Mouse (Mus musculus): Measurements from ENCODE around the gene Gm5741. TPM values are rescaled to one million over a fixed set of nuclear protein-coding genes. Genes with fewer than 3 reads are reported as not detected.

The Gm5741 gene
- total and polyA plus RNA-seq, 2 experiments from 2014 or later, result 2.2 TPM; not detected in 1

DNA sequence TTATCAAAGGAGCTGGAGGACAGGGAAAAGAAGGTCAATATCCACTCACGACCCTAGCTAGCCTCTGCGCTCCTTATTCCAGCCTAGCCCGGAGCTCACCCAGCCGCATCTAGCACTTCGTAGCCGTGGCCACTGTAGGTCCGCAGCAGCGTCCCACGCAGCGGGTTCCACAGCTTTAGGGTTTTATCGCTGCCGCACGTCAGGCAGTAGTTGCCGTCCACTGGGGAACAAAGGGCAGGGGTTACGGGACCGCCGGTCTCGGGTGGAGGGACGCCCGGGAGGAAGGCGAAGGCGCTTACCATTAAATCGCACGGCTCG is 12.4 kb upstream of the Gm5741 start:
- Histone ChIP-seq H3K27me3 (ENCODE audit: insufficient read depth, low read length) (no peaks in the 10 kb centered on the region), H3K4me1 (ENCODE audit: insufficient read depth, low read length) (0 out of 2 replicates have a peak, but pooled peaks cover 5% of the 10 kb centered on the region), H3K9me3 (ENCODE audit: low read length) (no peaks in the 10 kb centered on the region), H3K9ac (replicated peaks; ENCODE audit: low read length, poor library complexity, severe bottlenecking) (peak overlapping the region; percentile 82), H3K36me3 (ENCODE audit: insufficient read depth, low read length) (peaks cover 20% of the 10 kb centered on the region), H3K4me2 (ENCODE audit: low read depth, low read length, poor library complexity, severe bottlenecking) (peak overlapping the region; percentile 94), H3K27ac (ENCODE audit: low read depth, low read length) (peak overlapping the region; percentile 72), H3K4me3 (ENCODE audit: low read depth, low read length) (peak overlapping the region; percentile 82)
- DNase-seq (ENCODE audit: low spot score) (no peak), ATAC-seq (ENCODE audit: low FRiP score) (no peak)
- no peak for TF ChIP-seq CTCF (IDR thresholded peaks at IDR 0.05)
- under 1% methylated on average over 24 of the region's 25 CpGs for WGBS

DNA sequence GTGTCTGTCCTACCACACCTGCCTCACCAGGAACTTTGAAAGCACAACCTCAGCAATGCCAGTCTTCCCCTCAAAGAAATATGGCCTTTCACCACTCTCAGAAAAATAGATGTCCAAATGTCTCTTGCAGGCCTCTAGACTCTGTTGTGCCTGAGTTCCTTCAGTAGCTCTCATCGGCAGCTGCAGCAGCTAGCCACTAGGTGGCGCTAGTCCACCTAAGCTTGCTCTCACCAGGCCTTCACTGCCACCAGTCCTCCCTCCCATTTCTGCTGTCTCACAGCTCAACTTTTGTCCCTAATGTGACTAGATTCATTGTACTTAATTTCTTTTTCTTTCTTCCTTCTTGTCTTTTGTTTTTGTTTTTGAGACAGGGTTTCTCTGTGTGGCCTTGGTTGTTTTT is 9.2 kb upstream of the Gm5741 start:
- WGBS, result 3% methylated on average over 2 of the region's 2 CpGs
- Histone ChIP-seq H3K4me3 (ENCODE audit: low read depth, low read length) (no peak overlapping the region), H3K9me3 (ENCODE audit: low read length) (no peaks in the 10 kb centered on the region), H3K27ac (ENCODE audit: low read depth, low read length) (no peak overlapping the region), H3K36me3 (ENCODE audit: insufficient read depth, low read length) (peaks cover 34% of the 10 kb centered on the region), H3K9ac (replicated peaks; ENCODE audit: low read length, poor library complexity, severe bottlenecking) (no peak overlapping the region), H3K4me2 (ENCODE audit: low read depth, low read length, poor library complexity, severe bottlenecking) (no peak overlapping the region), H3K4me1 (ENCODE audit: insufficient read depth, low read length) (0 out of 2 replicates have a peak, but pooled peaks cover 5% of the 10 kb centered on the region), H3K27me3 (ENCODE audit: insufficient read depth, low read length) (no peaks in the 10 kb centered on the region)
- peak; percentile 93 for DNase-seq (ENCODE audit: low spot score)
- TF ChIP-seq CTCF (IDR thresholded peaks at IDR 0.05), result peak; percentile 100
- ATAC-seq (ENCODE audit: low FRiP score), result peak; percentile 57; the same call in 1 of the 2 replicates

DNA sequence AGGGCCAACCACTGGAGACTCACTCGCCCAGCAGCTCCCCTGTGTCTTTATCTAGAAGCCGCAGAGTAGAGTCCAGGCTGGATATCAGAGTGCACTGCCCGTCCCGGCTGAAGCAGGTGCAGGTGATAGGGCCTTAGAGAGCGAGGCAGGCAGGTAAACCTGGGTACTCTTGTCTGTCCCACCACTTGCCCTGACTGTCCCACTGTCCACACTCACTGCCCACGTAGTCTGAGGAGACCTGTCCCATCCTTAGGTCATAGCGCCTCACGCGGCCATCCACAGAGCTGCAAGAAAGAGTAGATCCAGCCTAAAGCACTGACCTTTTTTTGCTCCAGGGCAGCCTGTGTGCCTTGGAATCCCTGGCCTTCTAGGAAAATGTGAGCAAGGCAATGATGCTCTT is 8.2 kb upstream of the Gm5741 start:
- no peak for DNase-seq (ENCODE audit: low spot score)
- Histone ChIP-seq H3K4me1 (ENCODE audit: insufficient read depth, low read length) (0 out of 2 replicates have a peak, but pooled peaks cover 5% of the 10 kb centered on the region), H3K4me3 (ENCODE audit: low read depth, low read length) (no peak overlapping the region), H3K36me3 (ENCODE audit: insufficient read depth, low read length) (peaks cover 34% of the 10 kb centered on the region), H3K27ac (ENCODE audit: low read depth, low read length) (no peak overlapping the region), H3K4me2 (ENCODE audit: low read depth, low read length, poor library complexity, severe bottlenecking) (no peak overlapping the region), H3K9ac (replicated peaks; ENCODE audit: low read length, poor library complexity, severe bottlenecking) (no peak overlapping the region), H3K27me3 (ENCODE audit: insufficient read depth, low read length) (no peaks in the 10 kb centered on the region), H3K9me3 (ENCODE audit: low read length) (no peaks in the 10 kb centered on the region)
- peak; percentile 62 for TF ChIP-seq CTCF (IDR thresholded peaks at IDR 0.05)
- WGBS, result 72% methylated on average over 9 of the region's 9 CpGs
- no peak for ATAC-seq (ENCODE audit: low FRiP score)

DNA sequence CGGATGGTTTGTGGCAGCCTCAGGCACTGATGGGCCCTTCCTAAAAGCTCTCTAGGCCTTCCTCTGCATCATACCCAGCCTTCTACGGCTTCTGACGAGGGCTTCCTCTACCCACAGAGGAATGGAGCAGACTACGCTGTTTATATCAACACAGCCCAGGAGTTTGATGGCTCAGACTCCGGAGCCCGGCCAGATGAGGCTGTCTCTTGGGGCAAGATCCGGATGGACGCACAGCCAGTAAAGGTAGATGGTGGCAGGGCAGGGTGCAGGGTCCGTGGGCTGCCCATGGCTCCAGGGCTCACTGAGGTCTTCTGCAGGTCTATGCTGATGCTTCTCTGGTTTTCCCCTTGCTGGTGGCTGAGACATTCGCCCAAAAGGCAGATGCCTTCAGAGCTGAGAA is 6.8 kb upstream of the Gm5741 start:
- no peak for ATAC-seq (ENCODE audit: low FRiP score)
- no peaks in the 10 kb centered on the region for H3K27me3 ChIP-seq (ENCODE audit: insufficient read depth, low read length)
- no peak for DNase-seq (ENCODE audit: low spot score)
- no peaks in the 10 kb centered on the region for H3K9me3 ChIP-seq (ENCODE audit: low read length)
- H3K4me3 ChIP-seq (ENCODE audit: low read depth, low read length), result no peak overlapping the region
- 93% methylated on average over 10 of the region's 10 CpGs for WGBS
- H3K27ac ChIP-seq (ENCODE audit: low read depth, low read length), result no peak overlapping the region
- H3K4me1 ChIP-seq (ENCODE audit: insufficient read depth, low read length), result 0 out of 2 replicates have a peak, but pooled peaks cover 1% of the 10 kb centered on the region
- H3K9ac ChIP-seq (replicated peaks; ENCODE audit: low read length, poor library complexity, severe bottlenecking), result no peak overlapping the region
- TF ChIP-seq CTCF (IDR thresholded peaks at IDR 0.05), result no peak
- H3K36me3 ChIP-seq (ENCODE audit: insufficient read depth, low read length), result peaks cover 34% of the 10 kb centered on the region
- H3K4me2 ChIP-seq (ENCODE audit: low read depth, low read length, poor library complexity, severe bottlenecking), result no peak overlapping the region

DNA sequence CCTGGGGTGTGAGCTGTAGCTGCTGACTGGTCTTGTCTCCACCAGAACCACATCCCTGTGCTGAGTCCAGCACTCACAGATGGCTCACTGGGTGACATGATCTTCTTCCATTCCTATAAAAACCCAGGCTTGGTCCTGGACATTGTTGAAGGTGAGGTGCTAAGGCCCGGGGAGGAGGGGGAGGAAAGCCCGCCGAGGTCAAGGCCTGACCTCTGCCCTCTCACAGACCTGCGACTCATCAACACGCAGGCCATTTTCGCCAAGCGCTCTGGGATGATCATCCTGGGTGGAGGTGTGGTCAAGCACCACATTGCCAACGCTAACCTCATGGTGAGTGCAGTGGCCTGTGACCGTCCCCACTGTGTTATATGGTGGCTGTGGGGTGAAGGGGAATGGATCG is 6.4 kb upstream of the Gm5741 start:
- no peaks in the 10 kb centered on the region for H3K9me3 ChIP-seq (ENCODE audit: low read length)
- peaks cover 34% of the 10 kb centered on the region for H3K36me3 ChIP-seq (ENCODE audit: insufficient read depth, low read length)
- no peaks in the 10 kb centered on the region for H3K4me1 ChIP-seq (ENCODE audit: insufficient read depth, low read length)
- WGBS, result 83% methylated on average over 10 of the region's 10 CpGs
- H3K4me3 ChIP-seq (ENCODE audit: low read depth, low read length), result no peak overlapping the region
- no peak overlapping the region for H3K9ac ChIP-seq (replicated peaks; ENCODE audit: low read length, poor library complexity, severe bottlenecking)
- DNase-seq (ENCODE audit: low spot score), result no peak
- no peak overlapping the region for H3K4me2 ChIP-seq (ENCODE audit: low read depth, low read length, poor library complexity, severe bottlenecking)
- TF ChIP-seq CTCF (IDR thresholded peaks at IDR 0.05), result no peak
- ATAC-seq (ENCODE audit: low FRiP score), result no peak
- H3K27me3 ChIP-seq (ENCODE audit: insufficient read depth, low read length), result no peaks in the 10 kb centered on the region
- H3K27ac ChIP-seq (ENCODE audit: low read depth, low read length), result no peak overlapping the region

DNA sequence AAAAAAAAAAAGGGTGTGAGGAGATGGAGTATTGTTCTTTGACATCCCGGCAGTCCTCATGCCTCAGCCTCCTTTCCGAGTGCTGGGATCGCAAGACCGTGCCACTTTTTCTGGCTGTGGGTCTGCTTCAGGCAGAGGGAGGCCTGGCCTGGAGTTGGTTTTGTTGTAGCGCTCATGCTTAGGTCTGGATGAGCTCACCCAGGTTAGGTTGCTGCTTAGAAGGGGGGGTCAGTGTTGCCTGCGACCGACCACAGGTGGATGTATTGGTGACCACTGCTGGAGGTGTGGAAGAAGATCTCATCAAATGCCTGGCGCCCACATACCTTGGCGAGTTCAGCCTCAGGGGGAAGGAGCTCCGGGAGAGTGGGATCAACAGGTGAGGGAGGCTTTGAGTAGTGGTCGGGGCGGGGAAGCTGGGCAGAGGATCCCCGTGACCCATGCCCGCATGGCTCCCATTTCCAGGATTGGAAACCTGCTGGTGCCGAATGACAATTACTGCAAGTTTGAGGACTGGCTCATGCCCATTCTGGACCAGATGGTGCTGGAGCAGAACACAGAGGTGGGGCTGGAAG is 5.3 kb upstream of the Gm5741 start:
- WGBS, result 95% methylated on average over 15 of the region's 15 CpGs
- Histone ChIP-seq H3K27me3 (ENCODE audit: insufficient read depth, low read length) (no peaks in the 10 kb centered on the region), H3K9me3 (ENCODE audit: low read length) (no peaks in the 10 kb centered on the region), H3K9ac (replicated peaks; ENCODE audit: low read length, poor library complexity, severe bottlenecking) (no peak overlapping the region), H3K4me2 (ENCODE audit: low read depth, low read length, poor library complexity, severe bottlenecking) (peak overlapping the region; percentile 47; the same call in 1 of the 2 replicates), H3K4me3 (ENCODE audit: low read depth, low read length) (no peak overlapping the region), H3K4me1 (ENCODE audit: insufficient read depth, low read length) (no peaks in the 10 kb centered on the region), H3K27ac (ENCODE audit: low read depth, low read length) (no peak overlapping the region), H3K36me3 (ENCODE audit: insufficient read depth, low read length) (peaks cover 37% of the 10 kb centered on the region)
- DNase-seq (ENCODE audit: low spot score) (no peak), ATAC-seq (ENCODE audit: low FRiP score) (no peak)
- TF ChIP-seq CTCF (IDR thresholded peaks at IDR 0.05), result no peak

Measured in midbrain, postnatal 0 days (tissue).